Mouse (Mus musculus): ENCODE measurements around the gene Camk1g.

GRCm38 (mm10) chr1:193381597-193382404, 11.7 kb upstream of the Camk1g start:
- TF ChIP-seq CTCF (IDR thresholded peaks at IDR 0.05; ENCODE audit: control insufficient read depth, insufficient read depth, insufficient replicate concordance, low read depth, low read length) (no peak), POLR2A (IDR thresholded peaks at IDR 0.05; ENCODE audit: control insufficient read depth, low read depth, low read length) (no peak)
